Mouse (Mus musculus): ENCODE measurements around the gene Snap25.

GRCm38 (mm10) chr2:136670539-136671271, 42.5 kb upstream of the Snap25 start:
- no peak for TF ChIP-seq CTCF (IDR thresholded peaks at IDR 0.05; ENCODE audit: low read depth)
- TF ChIP-seq EP300 (IDR thresholded peaks at IDR 0.05; ENCODE audit: low read depth) = no peak

Measured in heart, postnatal 0 days (tissue).